Mouse (Mus musculus): ENCODE data around the gene C1galt1c1.

DNA sequence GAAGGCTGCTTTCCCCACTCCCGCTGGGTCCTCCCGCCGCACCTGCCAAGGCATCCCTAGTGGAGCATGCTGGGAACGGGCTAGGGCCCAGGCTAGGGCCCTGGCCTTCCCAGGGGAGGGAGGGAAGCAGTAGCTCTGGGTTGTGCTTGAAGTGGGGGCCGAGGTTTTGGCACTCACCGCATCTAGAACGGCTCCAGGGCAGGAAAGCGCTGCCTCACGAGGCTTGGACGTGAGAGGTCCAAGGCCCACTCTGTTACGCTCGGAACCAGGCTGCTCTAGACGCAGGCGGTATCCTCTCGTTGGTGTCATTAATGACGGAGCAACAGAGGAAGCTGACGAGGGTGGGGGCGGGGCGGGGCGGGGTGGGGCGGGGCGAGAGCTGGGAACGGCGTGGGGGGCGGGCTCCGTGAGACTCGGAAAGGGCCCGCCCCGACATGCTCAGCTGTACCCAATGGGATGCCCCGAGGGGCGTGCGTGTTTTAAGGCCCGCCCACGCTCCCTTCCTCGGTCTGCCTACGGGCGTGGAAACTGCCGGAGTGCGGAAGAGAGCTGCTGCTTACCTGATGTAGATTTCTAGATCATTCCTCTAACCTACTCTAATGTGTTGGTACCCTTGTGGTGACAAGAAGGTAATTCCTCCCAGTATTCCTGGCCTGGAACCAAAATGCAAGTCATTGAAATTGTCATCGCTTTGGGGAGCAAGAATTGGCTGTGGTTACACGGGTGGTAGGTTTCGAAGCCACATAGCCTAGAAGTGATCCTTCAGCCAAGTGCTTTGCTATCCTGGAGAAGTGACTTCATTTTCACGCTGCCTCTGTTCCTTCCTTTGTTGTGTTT, at the start of gene C1galt1c1:
- TF ChIP-seq MAFK (IDR thresholded peaks at IDR 0.05; ENCODE audit: insufficient read depth, low read depth, low read length) (no peak), ZNF384 (IDR thresholded peaks at IDR 0.05; ENCODE audit: low read depth, low read length) (no peak), CHD2 (IDR thresholded peaks at IDR 0.05; ENCODE audit: low read depth, low read length) (no peak), ZC3H11A (IDR thresholded peaks at IDR 0.05; ENCODE audit: borderline replicate concordance, low read depth, low read length) (no peak), HCFC1 (IDR thresholded peaks at IDR 0.05; ENCODE audit: borderline replicate concordance, insufficient read depth, low read length) (no peak)

All from ES-E14 (cell line).